Mouse (Mus musculus) heart, postnatal 14 days (tissue): Measurements from ENCODE around the gene Tor4a. TPM values are rescaled to one million over a fixed set of nuclear protein-coding genes. Genes with fewer than 3 reads are reported as not detected.

ENCODE experiments used
- DNase-seq, 2 experiments: peaks; one replicate each; pipeline ENCODE4 v3.0.0; 2021 to 2022
- intact Hi-C: fragments of 180-260 bp; cut with DNase I; formaldehyde crosslinking; loops from one replicate; pipeline ENCODE4 v1.15.1; 2025
- total RNA-seq, 2 experiments: library from RNA; stranded (reverse); gene quantifications; 2 replicates each; pipeline ENCODE4 v1.2.3; 2021

Tor4a gene
- total RNA-seq, 2 experiments from 2014 or later = 5.0 to 5.5 TPM

DNA sequence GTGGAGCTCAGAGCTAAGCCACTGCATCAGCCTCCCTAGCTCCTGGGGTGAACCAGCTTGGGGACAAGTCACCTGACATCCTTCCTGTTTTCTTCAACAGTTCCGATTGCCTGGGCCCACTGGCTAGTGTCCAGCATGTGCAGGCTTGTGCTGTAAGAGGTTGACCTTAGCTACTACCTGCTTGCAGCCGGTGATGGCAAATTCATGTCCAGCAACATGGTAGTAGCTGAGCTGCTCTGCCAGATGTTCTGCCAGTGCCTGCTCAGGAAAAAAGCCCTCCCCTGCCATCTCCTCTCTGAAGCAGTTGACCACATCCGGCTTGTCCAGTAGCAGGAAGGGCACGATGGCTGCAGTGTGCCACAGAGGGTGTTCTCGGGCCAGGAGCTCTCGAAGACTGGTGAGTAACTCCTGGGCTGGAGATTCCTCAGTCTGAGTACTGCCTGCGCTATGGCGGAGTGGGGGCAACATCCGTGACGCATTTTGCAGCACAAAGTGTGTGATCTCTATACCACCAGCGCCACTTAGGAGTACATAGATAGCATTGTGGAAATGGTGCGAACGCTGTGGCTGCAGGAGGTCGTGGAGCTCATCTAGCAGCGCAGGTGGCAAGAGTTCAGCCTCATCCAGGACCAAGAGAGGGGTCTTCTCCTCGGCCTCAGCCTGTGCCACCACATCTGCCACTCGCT lies 2.1 kb downstream of the Tor4a start:
- intact Hi-C loops = loop anchor here (2.0 to 5.0 kb wide), 2 partner anchors 60 to 138 kb away; partner anchors contain the start of genes Man1b1 and Tmem203
- no peak for DNase-seq

DNA sequence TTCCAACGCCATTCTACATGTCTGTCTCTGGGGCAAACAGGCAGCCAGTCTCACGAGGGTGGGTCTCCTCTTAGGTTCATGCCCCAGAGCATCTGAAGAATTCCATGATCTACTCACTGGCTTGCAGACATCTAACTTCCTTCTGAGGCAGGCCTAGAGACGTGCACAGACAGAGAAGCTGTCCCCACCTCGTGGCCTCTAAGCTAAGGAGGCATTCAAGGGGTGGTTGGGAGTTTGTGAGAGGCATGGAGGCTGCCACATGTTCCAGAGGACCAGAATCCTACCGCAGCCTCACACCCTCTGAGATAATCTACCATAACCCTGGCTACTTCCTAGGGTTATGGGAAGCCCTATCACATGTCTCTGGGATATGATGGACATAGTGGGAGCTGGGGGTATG lies 2.7 kb downstream of the Tor4a start:
- no peak for DNase-seq
- intact Hi-C loops = loop anchor here (2.0 kb wide), 1 partner anchor 61 kb away; the partner anchor contains the start of gene Tmem203

DNA sequence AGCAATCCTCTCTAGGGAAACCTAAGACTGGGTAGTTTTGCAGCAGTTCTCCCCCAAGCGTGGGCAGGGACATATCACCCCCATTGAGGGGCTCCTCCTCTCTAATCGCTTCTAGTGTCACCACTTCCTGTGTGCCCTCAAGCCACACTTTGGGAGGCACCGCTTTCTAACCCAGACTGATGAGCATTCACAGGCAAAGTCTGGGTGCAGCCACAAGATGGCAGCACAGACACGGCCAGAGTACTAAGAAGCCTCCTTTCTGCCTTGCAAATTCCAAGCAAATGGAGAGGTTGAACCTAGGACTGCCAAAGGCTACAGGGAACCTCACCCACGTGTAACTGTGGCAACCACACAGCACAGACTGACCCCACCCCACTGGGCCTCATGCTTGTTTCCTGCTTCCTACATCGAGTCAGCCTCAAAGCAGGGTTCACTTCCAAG lies 3.3 kb downstream of the Tor4a start:
- peak; percentile 87 to 88 for DNase-seq
- intact Hi-C loops = loop anchor here (1.0 kb wide), 1 partner anchor 35 kb away; no protein-coding TSS in a partner anchor

DNA sequence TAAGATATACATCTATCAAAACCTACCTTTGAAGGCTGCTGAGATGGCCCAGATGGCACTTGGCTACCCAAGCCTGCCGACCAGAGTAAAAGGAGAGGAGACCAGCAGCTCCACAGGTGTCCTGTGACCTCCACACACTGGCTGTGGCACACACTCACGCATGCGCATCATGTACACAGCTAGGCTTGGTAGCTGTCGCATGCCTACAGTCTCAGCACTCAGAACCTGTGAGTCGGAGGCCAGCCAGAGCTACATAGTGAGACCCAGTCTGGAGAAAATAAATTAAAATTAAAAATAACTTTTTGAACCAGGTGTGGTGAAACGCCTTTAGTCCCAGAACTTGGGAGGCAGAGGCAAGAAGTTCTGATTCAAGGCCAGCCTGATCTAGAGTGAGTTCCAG lies 8.8 kb downstream of the Tor4a start:
- no peak for DNase-seq
- intact Hi-C loops = loop anchor here (2.0 kb wide), 1 partner anchor 89 kb away; no protein-coding TSS in a partner anchor

DNA sequence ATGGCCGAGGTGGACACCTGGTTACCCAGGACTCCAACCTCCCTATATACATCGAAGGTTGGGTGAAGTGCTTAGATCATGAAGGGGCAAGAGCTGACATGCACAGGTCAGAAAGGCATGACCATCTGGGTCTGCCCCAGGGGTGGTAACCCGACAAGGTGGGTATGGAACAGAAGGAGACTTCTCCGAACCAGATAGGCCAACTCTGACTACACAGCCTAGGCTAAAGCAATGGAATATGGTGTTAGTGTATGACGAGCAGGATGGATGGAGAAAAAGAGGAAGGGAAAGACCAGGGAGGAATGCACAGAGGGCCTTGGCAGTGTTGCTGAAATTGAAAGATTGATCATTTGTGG lies 10.1 kb downstream of the Tor4a start:
- intact Hi-C loops = loop anchor here (1.0 to 2.0 kb wide), 2 partner anchors 59 to 88 kb away; no protein-coding TSS in a partner anchor
- no peak for DNase-seq

DNA sequence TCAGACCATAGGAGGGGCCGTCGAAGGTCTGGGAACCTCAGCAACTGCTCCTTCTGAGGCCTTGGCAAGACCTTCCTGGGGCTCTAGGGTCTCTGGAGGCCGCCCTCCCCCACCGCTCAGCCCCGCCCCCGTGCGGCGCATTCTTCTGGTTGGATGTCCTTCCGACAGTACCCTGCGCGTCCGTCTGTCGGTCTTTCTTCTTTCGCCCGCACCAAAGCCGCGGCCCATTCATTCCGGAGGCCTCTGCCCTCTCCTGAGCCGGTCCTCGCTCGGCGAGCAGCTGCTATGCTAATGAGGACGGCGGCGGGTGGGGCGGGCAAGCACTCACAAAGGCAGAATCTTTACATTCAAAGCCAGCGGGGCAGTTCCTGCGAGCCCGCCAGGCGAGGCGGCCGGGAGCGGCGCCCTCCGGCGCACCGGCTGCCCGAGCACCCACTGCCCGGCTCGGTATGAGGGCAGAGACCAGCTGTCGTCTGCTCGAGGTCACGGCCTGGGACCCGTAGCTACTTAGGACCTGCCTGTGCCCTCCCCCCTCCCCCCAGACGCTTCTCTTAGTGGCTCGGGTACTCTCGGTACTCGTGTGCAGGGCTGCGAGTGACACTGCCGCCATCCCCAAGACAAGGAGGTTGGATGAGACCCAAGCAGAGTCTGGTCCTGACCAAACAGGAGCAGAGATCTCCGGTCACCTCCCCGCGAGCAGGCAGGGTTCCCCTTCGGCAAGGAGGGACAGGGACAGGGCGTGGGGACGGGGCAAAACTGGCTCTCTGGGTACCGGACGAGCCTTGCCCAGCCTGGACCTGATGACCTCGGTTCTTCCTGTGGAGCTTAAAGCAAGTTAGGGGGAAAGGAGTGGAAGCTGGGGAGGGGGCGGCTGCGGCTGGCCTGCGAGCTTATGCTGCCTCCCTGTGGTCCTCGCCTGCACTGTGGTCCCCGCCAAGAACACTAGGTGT lies 10.8 kb downstream of the Tor4a start:
- intact Hi-C loops = loop anchor here (1.0 to 2.0 kb wide), 2 partner anchors 59 to 87 kb away; no protein-coding TSS in a partner anchor
- DNase-seq = peak; percentile 58 to 68

DNA sequence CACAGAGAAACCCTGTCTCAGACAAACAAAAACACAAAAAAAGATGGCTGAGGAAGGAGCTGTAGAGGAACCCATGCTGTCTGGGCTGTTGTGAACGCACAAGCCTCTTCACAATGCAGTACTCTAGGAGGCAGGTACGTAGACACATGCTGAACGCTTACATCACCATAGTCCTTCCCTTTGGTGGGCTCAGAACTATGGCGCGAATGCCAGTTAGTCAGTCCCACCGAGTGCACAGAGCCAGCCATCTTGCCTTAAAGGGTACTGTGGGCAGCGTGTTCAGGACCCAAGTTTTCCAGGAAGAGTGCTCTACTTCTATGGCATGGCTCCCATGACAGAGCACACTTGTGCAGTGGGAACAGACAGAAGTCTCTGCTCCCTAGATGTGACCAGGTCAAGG lies 12.2 kb downstream of the Tor4a start:
- intact Hi-C loops = loop anchor here (5.0 kb wide), 1 partner anchor 42 kb away; no protein-coding TSS in a partner anchor
- DNase-seq = no peak

DNA sequence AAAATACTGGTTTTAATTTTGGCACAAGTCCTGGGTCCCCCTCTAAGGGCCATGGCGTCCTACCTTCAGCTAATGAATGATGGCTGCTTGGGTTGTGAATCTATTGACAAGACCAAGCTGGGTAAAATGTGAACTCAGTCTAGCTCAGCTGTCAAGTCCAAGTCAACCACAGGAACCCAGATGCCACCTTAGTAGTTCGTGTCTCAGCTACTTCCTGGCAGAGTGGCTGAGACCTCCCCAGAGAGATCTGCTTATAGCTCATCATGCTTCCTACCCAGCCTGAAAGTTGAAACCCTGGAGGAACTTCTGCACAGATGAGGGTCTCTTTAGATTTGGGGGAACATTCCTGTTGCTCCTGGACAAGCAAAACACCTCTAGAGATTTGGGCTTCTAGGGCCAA lies 13.3 kb downstream of the Tor4a start:
- no peak for DNase-seq
- intact Hi-C loops = loop anchor here (5.0 kb wide), 1 partner anchor 41 kb away; no protein-coding TSS in a partner anchor

DNA sequence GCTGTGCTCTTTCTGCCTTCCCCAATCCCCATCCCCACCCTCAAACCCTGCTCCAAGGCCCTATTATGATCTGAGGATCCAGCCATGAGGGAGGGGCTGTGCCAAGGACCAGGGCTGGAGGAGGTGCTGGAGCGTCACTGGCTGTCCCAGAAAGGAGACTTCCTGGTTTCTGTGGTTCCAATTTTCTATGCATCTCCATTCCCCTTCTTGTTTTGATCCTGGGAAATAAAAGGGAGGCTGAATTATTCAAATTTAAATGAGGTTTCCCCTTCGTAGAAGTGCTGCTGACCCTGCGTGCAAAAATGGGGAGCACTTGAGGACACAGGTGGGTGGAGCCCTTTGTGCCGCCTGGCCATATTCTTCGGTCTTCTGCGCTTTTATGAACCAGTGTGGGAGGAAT lies 14.0 kb downstream of the Tor4a start:
- DNase-seq = peak in 1 of 2 experiments; percentile 15
- intact Hi-C loops = loop anchor here (5.0 kb wide), 1 partner anchor 40 kb away; no protein-coding TSS in a partner anchor

DNA sequence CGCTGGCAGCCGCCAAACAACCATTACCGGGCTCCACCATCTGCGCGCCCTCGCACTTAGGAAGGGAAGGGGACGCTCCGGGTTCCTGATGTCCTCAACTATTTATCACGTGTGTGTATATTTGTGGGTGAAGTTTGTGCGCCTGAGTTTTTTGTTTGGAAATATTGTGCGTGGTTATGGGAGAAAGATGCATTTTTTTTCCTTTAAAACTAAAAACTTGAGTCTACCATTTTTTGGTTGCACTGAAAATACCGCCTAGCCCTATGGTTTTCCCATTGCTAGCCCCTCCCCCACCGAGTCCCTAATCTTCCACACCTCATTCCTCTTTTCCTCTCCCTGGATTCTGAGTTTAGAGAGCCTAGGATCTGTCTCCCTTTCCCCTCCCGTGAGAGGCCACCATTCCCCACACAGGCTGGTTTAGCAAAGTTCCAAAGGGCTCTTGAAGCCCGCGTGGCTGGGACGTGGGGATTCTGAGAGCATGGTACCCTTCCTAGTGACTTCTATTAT lies 14.7 kb downstream of the Tor4a start:
- DNase-seq = peak in 1 of 2 experiments; percentile 10
- intact Hi-C loops = loop anchor here (2.0 to 5.0 kb wide), 2 partner anchors 19 to 40 kb away; no protein-coding TSS in a partner anchor

DNA sequence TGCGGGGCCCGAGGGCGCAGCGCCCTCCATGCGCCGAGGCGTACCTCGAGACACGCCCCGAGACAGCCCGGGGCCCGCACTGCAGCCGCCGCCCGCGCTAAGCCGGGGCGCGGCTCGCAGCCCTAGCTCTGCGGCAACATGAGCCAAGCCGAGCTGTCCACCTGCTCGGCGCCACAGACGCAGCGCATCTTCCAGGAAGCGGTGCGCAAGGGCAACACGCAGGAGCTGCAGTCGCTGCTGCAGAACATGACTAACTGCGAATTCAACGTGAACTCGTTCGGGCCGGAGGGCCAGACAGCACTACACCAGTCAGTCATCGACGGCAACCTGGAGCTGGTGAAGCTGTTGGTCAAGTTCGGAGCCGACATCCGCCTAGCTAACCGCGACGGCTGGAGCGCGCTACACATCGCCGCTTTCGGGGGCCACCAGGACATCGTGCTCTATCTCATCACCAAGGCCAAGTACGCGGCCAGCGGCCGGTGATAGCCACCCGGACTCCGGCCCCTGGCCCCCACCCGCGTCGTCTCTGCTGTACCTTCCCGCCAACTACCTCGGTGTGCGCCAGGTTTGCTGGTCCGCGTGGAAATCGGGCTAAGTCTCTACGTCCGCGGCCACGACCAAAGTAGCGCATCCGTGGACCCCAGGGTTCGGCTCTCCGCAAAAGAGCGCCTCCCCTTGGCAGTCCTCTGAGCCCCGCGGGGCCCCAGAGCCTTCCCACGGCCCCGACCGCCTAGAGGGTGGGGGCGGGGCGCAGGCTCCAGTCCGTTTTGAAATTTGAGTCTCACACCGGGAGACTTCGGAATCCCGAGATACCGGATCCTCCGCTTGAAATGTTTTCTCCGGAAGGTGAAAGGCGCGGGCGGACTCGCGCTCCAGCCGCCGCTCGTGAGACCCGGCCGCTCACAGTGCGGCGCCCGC lies 15.5 kb downstream of the Tor4a start:
- peak; percentile 59 to 63 for DNase-seq
- intact Hi-C loops = loop anchor here (2.0 to 5.0 kb wide), 2 partner anchors 18 to 39 kb away; no protein-coding TSS in a partner anchor

DNA sequence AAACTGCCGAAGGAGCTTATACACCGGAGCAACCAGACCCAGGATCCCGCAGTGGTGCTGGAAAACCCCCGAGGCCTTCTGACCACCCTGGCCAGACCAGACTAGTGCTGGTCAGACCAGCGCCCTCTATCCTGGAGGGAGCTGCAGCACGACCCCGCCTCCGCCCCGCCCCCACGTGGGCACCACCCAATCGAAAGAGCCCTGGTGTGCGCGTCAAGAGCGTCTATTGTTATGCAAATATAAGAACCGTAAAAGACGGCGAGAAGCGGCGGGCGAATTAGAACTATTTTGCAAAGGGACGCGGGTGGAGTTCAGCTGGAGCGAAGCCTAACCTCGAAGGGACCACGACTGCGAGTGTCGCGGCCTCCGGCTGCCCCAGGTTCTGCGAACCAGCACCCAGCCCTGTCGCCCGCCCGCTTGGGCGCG lies 16.2 kb downstream of the Tor4a start, which contains the start of gene Nrarp:
Nrarp (plus strand) TSS at position 281 of the 426 bp plus-strand sequence.
- DNase-seq = peak; percentile 92 to 94
- intact Hi-C loops = loop anchor here (2.0 to 5.0 kb wide), 2 partner anchors 18 to 38 kb away; no protein-coding TSS in a partner anchor

DNA sequence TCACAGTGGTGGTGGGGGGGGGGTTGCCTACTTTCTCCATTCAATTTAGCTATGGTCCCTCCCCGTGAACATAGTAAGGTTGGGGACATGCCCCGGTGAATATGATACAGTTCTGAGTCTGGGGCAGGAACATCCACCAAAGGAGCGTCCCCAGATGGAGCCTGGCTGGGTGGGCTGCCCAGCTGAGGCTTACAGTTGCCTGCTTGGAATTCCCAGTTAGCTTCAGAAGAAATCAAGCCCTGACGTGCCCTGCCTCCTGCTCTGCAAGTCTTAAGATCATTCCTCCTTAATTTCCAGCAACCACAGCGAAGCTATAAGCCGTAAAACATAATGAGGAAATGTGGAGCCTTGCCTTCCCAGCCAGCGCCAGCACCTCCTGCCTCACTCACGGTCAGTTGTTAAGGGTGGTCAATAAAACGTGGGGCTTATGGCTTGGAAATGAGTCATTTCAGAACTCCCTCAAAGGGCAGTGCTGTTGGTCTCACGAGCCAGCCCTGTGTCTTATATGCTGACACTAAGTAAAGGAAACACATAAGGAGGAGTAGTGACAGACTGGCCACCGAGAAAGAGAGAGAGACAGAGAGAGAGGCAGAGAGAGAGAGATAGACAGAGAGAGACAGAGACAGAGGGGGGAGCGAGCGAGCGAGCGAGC lies 17.0 kb downstream of the Tor4a start:
- intact Hi-C loops = loop anchor here (2.0 to 5.0 kb wide), 2 partner anchors 17 to 37 kb away; no protein-coding TSS in a partner anchor
- DNase-seq = no peak

DNA sequence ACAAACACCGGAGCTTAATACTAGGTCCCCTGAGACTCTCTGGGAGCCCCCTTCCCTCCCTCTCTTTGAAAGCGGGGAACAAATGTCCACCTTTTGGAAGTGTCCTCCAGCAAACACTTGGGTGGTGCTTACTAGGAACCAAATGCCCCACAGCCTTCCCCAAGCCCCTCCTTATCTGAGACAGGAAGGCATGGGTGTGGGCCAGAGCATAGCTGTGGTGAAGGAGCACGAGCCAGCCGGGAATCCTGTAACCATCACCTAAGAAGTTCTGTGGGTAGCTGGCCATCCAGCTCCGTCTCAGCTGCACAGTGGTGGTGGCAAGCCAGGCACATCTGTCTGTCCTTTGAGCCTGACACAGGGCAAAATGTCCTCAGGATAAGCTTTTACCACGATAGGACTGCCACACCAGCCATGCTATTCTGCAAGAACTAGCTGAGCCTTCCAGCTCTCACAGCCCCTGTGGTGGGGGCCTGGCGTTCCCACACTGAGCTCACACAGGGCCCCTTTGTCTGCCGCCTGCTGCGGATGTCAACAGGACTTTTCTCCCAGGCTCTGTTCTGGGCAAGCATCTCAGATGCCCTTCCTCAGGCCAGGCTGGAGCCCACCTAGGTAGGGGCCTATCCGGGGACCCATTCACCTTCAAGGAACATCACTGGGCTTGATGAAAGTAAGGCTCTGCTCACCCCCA lies 18.3 kb downstream of the Tor4a start:
- peak in 1 of 2 experiments; percentile 24 for DNase-seq
- intact Hi-C loops = no loop called here

DNA sequence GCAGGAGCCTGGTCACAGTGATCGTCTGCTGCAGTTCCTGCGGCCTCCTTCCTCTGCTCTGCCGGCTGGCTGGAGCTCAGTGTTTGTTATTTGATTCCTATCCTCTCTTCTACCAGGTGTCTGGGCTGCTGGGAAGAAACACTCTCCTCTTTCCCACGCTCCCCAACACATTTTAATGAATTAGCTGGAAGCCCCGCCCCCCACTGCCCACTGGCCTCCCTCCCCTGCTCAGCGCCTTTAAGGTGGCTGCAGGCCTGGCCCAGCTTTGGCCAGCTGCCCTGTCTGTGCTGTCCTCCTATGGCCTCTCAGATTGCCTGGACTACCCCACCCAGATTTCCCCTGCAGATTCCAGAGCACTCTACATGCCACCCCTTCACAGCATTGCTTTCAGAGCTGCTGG lies 19.0 kb downstream of the Tor4a start:
- peak; percentile 57 to 67 for DNase-seq
- intact Hi-C loops = no loop called here

DNA sequence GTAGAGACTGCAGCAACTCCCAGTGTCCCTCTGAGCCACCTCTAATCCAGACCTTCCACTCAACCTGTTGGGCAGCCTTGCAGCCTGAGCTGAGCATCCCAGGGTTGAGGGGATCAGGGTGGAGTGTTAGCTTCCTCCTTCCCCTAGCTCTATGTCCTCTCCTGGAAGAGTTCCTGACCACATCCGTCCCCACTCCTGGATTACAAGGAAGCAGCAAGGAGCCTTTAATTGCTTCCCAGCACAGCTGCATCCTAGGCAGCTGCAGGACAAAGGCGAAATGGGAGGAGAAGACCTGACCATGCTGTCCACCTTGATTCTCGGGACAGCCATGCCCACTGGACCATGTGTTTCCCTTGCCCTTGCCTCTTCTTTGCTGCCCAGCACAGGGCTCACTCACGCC lies 19.6 kb downstream of the Tor4a start:
- intact Hi-C loops = no loop called here
- peak in 1 of 2 experiments; percentile 18 for DNase-seq

DNA sequence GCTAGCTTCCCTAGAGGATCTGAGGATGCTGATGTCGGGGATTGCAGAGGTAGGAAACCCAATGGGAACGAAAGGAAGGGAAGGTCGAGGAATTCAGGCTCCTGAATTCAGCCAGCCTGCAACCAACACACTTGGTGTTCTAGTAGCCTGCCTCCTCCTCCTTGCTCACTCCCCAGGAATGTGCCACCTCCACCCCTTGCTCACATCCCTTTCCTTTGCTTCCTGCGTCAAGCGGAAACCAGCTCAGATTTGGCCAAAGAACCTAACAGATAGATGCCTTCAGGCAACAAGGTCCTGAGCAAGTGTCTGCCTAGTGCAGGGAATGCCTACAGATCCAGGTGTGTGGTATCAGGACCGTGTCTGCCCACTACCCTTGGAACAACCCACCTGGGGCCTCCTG lies 20.1 kb downstream of the Tor4a start:
- intact Hi-C loops = no loop called here
- peak in 1 of 2 experiments; percentile 14 for DNase-seq

DNA sequence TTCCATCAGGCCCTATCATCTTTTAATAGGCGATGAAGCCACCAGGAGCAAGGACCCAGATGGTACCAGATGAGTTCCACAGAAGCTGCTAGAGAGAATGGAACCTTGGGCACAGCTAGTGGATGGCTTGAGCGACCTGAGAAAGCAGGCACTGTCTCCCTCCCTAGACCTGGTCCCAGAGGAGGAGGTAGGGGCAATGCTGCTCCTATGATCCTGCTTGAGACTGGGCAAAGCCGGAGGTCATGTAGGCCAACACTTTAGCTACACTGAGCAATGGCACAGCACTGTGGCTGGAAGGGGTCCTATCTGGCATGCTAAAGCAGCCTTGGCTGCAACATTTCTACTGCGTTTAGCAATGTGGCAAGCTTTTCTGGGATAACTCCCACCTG lies 21.0 kb downstream of the Tor4a start:
- intact Hi-C loops = no loop called here
- no peak for DNase-seq
